Mouse (Mus musculus): ENCODE results near the gene Aars. TPM values are rescaled to one million over a fixed set of nuclear protein-coding genes. Genes with fewer than 3 reads are reported as not detected.

Gene Aars
- polyA plus RNA-seq, 1 experiment from 2014 or later, result 43.2 TPM

GRCm38 (mm10) chr8:111027391-111027937 is 5.5 kb upstream of the Aars start:
- H3K27me3 ChIP-seq (ENCODE audit: control insufficient read depth, insufficient read depth, low read length), result no peaks in the 10 kb centered on the region
- peak overlapping the region; percentile 54 for H3K9ac ChIP-seq (replicated peaks; ENCODE audit: low read depth, low read length)
- H3K4me2 ChIP-seq (replicated peaks; ENCODE audit: low read depth, low read length), result peak overlapping the region; percentile 82
- H3K9me3 ChIP-seq (ENCODE audit: control insufficient read depth, low read depth, low read length), result no peaks in the 10 kb centered on the region
- H3K27ac ChIP-seq (ENCODE audit: low read length), result peak overlapping the region; percentile 58
- ATAC-seq (ENCODE audit: insufficient number of reproducible peaks, insufficient read depth, low FRiP score, low read depth), result peak; percentile 96
- H3K4me1 ChIP-seq (ENCODE audit: control insufficient read depth, insufficient read depth, low read length), result no peaks in the 10 kb centered on the region
- no peaks in the 10 kb centered on the region for H3K36me3 ChIP-seq (ENCODE audit: control insufficient read depth, insufficient read depth, low read length)
- under 1% methylated on average over 31 of the region's 31 CpGs for WGBS
- H3K4me3 ChIP-seq (ENCODE audit: low read depth, low read length), result peak overlapping the region; percentile 65

GRCm38 (mm10) chr8:111029589-111029988 is 3.4 kb upstream of the Aars start:
- H3K4me2 ChIP-seq (replicated peaks; ENCODE audit: low read depth, low read length), result no peak overlapping the region
- ATAC-seq (ENCODE audit: insufficient number of reproducible peaks, insufficient read depth, low FRiP score, low read depth), result no peak
- no peak overlapping the region for H3K9ac ChIP-seq (replicated peaks; ENCODE audit: low read depth, low read length)
- H3K27me3 ChIP-seq (ENCODE audit: control insufficient read depth, insufficient read depth, low read length), result no peaks in the 10 kb centered on the region
- H3K9me3 ChIP-seq (ENCODE audit: control insufficient read depth, low read depth, low read length), result no peaks in the 10 kb centered on the region
- H3K4me1 ChIP-seq (ENCODE audit: control insufficient read depth, insufficient read depth, low read length), result no peaks in the 10 kb centered on the region
- 53% methylated on average over 4 of the region's 4 CpGs for WGBS
- H3K27ac ChIP-seq (ENCODE audit: low read length), result no peak overlapping the region
- H3K36me3 ChIP-seq (ENCODE audit: control insufficient read depth, insufficient read depth, low read length), result no peaks in the 10 kb centered on the region
- no peak overlapping the region for H3K4me3 ChIP-seq (ENCODE audit: low read depth, low read length)

DNA sequence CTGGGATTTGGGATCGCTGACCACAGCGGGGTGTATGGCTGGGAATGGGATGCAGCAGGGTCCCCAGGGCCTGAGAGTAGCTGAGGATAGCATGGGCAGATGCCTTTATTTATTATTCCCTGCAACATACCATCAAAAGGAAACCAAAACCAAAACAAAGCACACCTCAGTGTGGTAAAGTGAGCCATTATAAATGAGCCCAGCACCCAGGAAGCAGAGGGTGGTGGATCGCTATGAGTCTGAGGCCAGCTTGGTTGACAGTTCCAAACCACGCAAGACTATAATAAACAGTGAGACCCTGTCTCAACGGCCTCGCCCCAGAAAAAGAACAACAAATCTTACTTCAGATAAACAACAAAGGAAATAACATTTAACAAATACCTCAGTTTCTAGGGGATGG is 2.9 kb upstream of the Aars start:
- H3K27me3 ChIP-seq (ENCODE audit: control insufficient read depth, insufficient read depth, low read length), result no peaks in the 10 kb centered on the region
- ATAC-seq (ENCODE audit: insufficient number of reproducible peaks, insufficient read depth, low FRiP score, low read depth), result no peak
- peaks cover 2% of the 10 kb centered on the region; the same call in 1 of the 2 replicates for H3K4me1 ChIP-seq (ENCODE audit: control insufficient read depth, insufficient read depth, low read length)
- no peak overlapping the region for H3K4me3 ChIP-seq (ENCODE audit: low read depth, low read length)
- H3K9me3 ChIP-seq (ENCODE audit: control insufficient read depth, low read depth, low read length), result no peaks in the 10 kb centered on the region
- no peak overlapping the region for H3K27ac ChIP-seq (ENCODE audit: low read length)
- H3K36me3 ChIP-seq (ENCODE audit: control insufficient read depth, insufficient read depth, low read length), result no peaks in the 10 kb centered on the region
- 75% methylated on average over 6 of the region's 6 CpGs for WGBS
- H3K9ac ChIP-seq (replicated peaks; ENCODE audit: low read depth, low read length), result no peak overlapping the region
- no peak overlapping the region for H3K4me2 ChIP-seq (replicated peaks; ENCODE audit: low read depth, low read length)

- no peak within 1 kb of the TSS for H3K4me3 ChIP-seq (ENCODE audit: low read depth, low read length)
- H3K27ac ChIP-seq (ENCODE audit: low read length), result no peak within 1 kb of the TSS
- no peak within 1 kb of the TSS for H3K4me2 ChIP-seq (replicated peaks; ENCODE audit: low read depth, low read length)
- WGBS, result 94% methylated on average over 19 of the region's 19 CpGs
- H3K36me3 ChIP-seq (ENCODE audit: control insufficient read depth, insufficient read depth, low read length), result no peaks in the 10 kb centered on the region; the same call in 1 of the 2 replicates
- no peaks in the 10 kb centered on the region for H3K27me3 ChIP-seq (ENCODE audit: control insufficient read depth, insufficient read depth, low read length)
- ATAC-seq (ENCODE audit: insufficient number of reproducible peaks, insufficient read depth, low FRiP score, low read depth), result no peak
- H3K4me1 ChIP-seq (ENCODE audit: control insufficient read depth, insufficient read depth, low read length), result peaks cover 6% of the 10 kb centered on the region; the same call in 1 of the 2 replicates
- no peaks in the 10 kb centered on the region for H3K9me3 ChIP-seq (ENCODE audit: control insufficient read depth, low read depth, low read length)
- H3K9ac ChIP-seq (replicated peaks; ENCODE audit: low read depth, low read length), result no peak within 1 kb of the TSS
Measured at GRCm38 (mm10) chr8:111031572-111031971, 1.4 kb upstream of the Aars start, which contains the start of gene Ddx19b. Ddx19b (minus strand) TSS chr8:111031751.

DNA sequence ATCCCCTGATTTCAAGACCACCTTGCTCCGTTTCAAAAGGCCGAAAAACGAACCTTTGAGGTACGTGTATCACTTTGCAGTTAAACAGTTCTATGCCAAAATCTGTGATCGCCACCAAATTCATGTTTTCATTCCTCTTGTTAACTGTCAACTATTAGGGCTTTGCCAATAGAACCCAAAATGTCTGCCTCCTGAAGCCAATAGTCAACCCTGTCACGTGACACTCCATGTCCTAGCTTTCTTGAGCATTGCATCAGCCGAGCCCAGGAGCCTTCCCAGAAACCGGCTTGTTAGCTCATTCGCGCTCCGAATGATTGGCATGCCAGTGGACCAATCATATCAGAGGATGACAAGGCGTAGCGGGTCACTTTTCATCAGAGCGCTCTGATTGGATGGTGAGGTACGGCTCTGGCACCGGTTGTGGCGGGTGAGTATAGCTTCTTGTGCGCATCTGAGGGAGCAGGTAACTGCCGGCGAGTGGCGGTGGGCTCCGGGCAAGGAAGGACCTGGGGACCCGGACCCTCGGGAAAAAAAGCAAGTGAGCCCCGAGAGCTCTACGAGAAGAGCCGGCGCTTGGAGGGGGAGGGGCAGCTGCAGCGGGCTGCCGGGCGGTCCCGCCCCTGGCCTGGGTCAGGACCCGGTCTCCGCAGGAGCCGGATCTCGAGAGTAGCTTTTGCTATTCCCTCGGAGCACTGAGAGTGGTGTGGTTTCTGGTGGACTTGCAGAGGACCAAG is 705 bp downstream of the Aars start:
- Histone ChIP-seq H3K27ac (ENCODE audit: low read length) (peak overlapping the region; percentile 71), H3K4me1 (ENCODE audit: control insufficient read depth, insufficient read depth, low read length) (peaks cover 6% of the 10 kb centered on the region; the same call in 1 of the 2 replicates), H3K9me3 (ENCODE audit: control insufficient read depth, low read depth, low read length) (no peaks in the 10 kb centered on the region), H3K9ac (replicated peaks; ENCODE audit: low read depth, low read length) (peak overlapping the region; percentile 73), H3K27me3 (ENCODE audit: control insufficient read depth, insufficient read depth, low read length) (no peaks in the 10 kb centered on the region), H3K4me2 (replicated peaks; ENCODE audit: low read depth, low read length) (peak overlapping the region; percentile 66), H3K4me3 (ENCODE audit: low read depth, low read length) (peak overlapping the region; percentile 83), H3K36me3 (ENCODE audit: control insufficient read depth, insufficient read depth, low read length) (peaks cover 8% of the 10 kb centered on the region; the same call in 1 of the 2 replicates)
- WGBS, result 7% methylated on average over 37 of the region's 37 CpGs
- peak; percentile 99 for ATAC-seq (ENCODE audit: insufficient number of reproducible peaks, insufficient read depth, low FRiP score, low read depth)

DNA sequence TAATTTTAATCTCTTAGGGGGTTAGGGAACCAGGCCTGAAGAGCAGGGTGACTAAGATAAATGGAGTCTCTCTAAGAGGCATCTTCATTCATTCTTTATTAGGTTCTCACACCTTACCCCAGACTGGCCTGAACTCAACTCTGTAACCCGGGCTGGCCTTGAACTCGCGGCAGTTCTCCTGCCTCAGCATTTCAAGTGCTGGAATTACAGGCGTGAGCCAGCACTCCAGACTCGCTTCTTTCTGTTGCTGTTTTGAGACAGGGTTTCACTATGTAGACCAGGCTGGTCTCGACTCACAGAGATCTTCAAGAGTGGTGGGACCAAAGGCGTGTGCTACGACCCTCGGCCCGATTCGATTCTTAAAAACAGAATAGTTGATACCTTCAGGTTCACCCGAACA is 1.3 kb downstream of the Aars start:
- 20% methylated on average over 12 of the region's 12 CpGs for WGBS
- Histone ChIP-seq H3K27me3 (ENCODE audit: control insufficient read depth, insufficient read depth, low read length) (no peaks in the 10 kb centered on the region), H3K9me3 (ENCODE audit: control insufficient read depth, low read depth, low read length) (no peaks in the 10 kb centered on the region), H3K9ac (replicated peaks; ENCODE audit: low read depth, low read length) (peak overlapping the region; percentile 73), H3K4me2 (replicated peaks; ENCODE audit: low read depth, low read length) (peak overlapping the region; percentile 66), H3K4me1 (ENCODE audit: control insufficient read depth, insufficient read depth, low read length) (peaks cover 6% of the 10 kb centered on the region; the same call in 1 of the 2 replicates), H3K27ac (ENCODE audit: low read length) (peak overlapping the region; percentile 71), H3K36me3 (ENCODE audit: control insufficient read depth, insufficient read depth, low read length) (peaks cover 14% of the 10 kb centered on the region; the same call in 1 of the 2 replicates), H3K4me3 (ENCODE audit: low read depth, low read length) (peak overlapping the region; percentile 83)
- ATAC-seq (ENCODE audit: insufficient number of reproducible peaks, insufficient read depth, low FRiP score, low read depth), result no peak

DNA sequence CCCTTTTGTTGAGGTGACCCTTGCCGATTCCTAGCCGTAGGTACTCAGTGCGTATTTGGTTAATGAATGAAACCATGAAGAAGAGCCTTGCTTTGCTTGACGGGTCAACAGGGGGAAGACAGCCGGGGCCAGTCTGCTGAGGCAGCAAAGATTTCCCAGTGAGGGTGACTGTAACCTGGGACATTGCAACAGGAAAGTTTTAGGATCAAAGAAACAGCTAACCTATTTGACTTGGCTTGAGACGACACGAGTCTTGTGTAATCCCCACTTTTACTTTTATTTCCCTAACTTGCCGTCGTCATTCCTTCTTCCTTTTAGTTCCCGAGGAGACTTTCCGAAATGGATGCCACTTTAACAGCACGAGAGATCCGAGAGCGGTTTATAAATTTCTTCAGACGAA is 3.6 kb downstream of the Aars start:
- 93% methylated on average over 15 of the region's 15 CpGs for WGBS
- no peak for ATAC-seq (ENCODE audit: insufficient number of reproducible peaks, insufficient read depth, low FRiP score, low read depth)

DNA sequence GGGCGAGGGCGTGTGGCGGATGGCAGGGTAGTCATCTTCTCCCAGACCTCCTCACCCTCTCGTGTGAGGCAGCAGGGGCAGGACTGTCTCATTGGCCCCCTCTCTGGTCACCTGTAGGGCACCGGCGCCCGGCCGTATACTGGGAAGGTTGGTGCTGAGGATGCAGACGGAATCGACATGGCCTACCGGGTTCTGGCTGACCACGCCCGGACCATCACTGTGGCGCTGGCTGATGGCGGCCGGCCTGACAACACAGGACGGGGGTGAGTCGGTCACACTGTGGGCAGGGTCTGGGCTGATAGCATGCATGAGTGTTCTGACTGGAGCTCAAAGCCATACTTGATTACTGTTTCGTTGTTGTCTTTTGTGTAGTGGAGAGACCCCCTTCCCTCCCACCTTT is 9.6 kb downstream of the Aars start:
- Histone ChIP-seq H3K4me2 (replicated peaks; ENCODE audit: low read depth, low read length) (no peak overlapping the region), H3K4me3 (ENCODE audit: low read depth, low read length) (no peak overlapping the region), H3K36me3 (ENCODE audit: control insufficient read depth, insufficient read depth, low read length) (peaks cover 82% of the 10 kb centered on the region), H3K9ac (replicated peaks; ENCODE audit: low read depth, low read length) (no peak overlapping the region), H3K27me3 (ENCODE audit: control insufficient read depth, insufficient read depth, low read length) (no peaks in the 10 kb centered on the region), H3K27ac (ENCODE audit: low read length) (no peak overlapping the region), H3K4me1 (ENCODE audit: control insufficient read depth, insufficient read depth, low read length) (no peaks in the 10 kb centered on the region), H3K9me3 (ENCODE audit: control insufficient read depth, low read depth, low read length) (no peaks in the 10 kb centered on the region)
- WGBS, result 96% methylated on average over 19 of the region's 19 CpGs
- no peak for ATAC-seq (ENCODE audit: insufficient number of reproducible peaks, insufficient read depth, low FRiP score, low read depth)

More for the DNA sequence above, 3.6 kb downstream of the Aars start:
- no peak overlapping the region for H3K27ac ChIP-seq (ENCODE audit: low read length)
- H3K9me3 ChIP-seq (ENCODE audit: control insufficient read depth, low read depth, low read length), result no peaks in the 10 kb centered on the region
- H3K4me1 ChIP-seq (ENCODE audit: control insufficient read depth, insufficient read depth, low read length), result peaks cover 6% of the 10 kb centered on the region; the same call in 1 of the 2 replicates
- no peak overlapping the region for H3K4me2 ChIP-seq (replicated peaks; ENCODE audit: low read depth, low read length)
- H3K27me3 ChIP-seq (ENCODE audit: control insufficient read depth, insufficient read depth, low read length), result no peaks in the 10 kb centered on the region
- H3K4me3 ChIP-seq (ENCODE audit: low read depth, low read length), result no peak overlapping the region
- peaks cover 33% of the 10 kb centered on the region for H3K36me3 ChIP-seq (ENCODE audit: control insufficient read depth, insufficient read depth, low read length)
- no peak overlapping the region for H3K9ac ChIP-seq (replicated peaks; ENCODE audit: low read depth, low read length)
